20 mouse cellular contexts compared by ENCODE assay signal in genomic region chr14:61945659-61946058, GRCm38 (mm10).
DNase-seq lines count a peak whose midpoint lies in the region; ATAC-seq and TF ChIP-seq lines count a peak whose summit lies in the region.
"Had no signal": no experiment of that assay in that cellular context is flagged by ENCODE, and none has a peak within 500 bp of the region (broad histone marks: within the 10 kb centered on the region; RNA-seq: fewer than 3 reads in every experiment).

No protein-coding gene starts in this region.

- 0 out of 2 replicates have a peak, but pooled peaks have one; percentile 52 for ATAC-seq in forebrain, embryonic 16.5 days
- peak; percentile 55; the same call in 1 of the 2 replicates for ATAC-seq in intestine, embryonic 16.5 days
- ATAC-seq in intestine, postnatal 0 days = no peak
- ATAC-seq in lung, embryonic 16.5 days (ENCODE audit: low read depth) = peak; percentile 38; the same call in 1 of the 2 replicates
- ATAC-seq: inflammation-experienced regulatory T-cells, adult 6 months had no signal

- no peak for TF ChIP-seq POLR2A in lung, adult 2 months (IDR thresholded peaks at IDR 0.05; ENCODE audit: borderline replicate concordance, extremely low read depth, low read depth, low read length)

- TF ChIP-seq CTCF in intestine, postnatal 0 days (IDR thresholded peaks at IDR 0.05; ENCODE audit: low read depth) = no peak
- TF ChIP-seq CTCF in lung, adult 2 months (IDR thresholded peaks at IDR 0.05; ENCODE audit: insufficient read depth, low read length) = no peak

- DNase-seq in forebrain, embryonic 10.5 days (ENCODE audit: extremely low spot score, low spot score) = no peak
- DNase-seq in lung, adult 2 months = no peak
- DNase-seq in Muller cell, postnatal 12 days (ENCODE audit: inconsistent ontology term) = no peak
- DNase-seq: adrenal gland, adult 2 months; adrenal gland, postnatal 25 days; cerebellum, adult 11-12 months; cerebellum, adult 9-10 months; cerebellum, postnatal 25 days; gastrocnemius, adult 2 months; gastrocnemius, postnatal 25 days; kidney, adult 18-20 months had no signal

- peaks cover 7% of the 10 kb centered on the region for H3K4me1 ChIP-seq in forebrain, embryonic 16.5 days (replicated peaks; ENCODE audit: control insufficient read depth, insufficient read depth, low read length)
- peaks cover 35% of the 10 kb centered on the region for H3K4me1 ChIP-seq in forebrain, embryonic 10.5 days
- peaks cover 15% of the 10 kb centered on the region; the same call in 1 of the 2 replicates for H3K4me1 ChIP-seq in intestine, embryonic 16.5 days (ENCODE audit: control insufficient read depth, insufficient read depth, low read length)
- H3K4me1 ChIP-seq in intestine, postnatal 0 days (replicated peaks; ENCODE audit: control insufficient read depth, insufficient read depth, low read length) = no peaks in the 10 kb centered on the region
- H3K4me1 ChIP-seq in lung, embryonic 16.5 days (replicated peaks; ENCODE audit: control insufficient read depth, insufficient read depth, low read length) = peaks cover 13% of the 10 kb centered on the region; the same call in 1 of the 2 replicates
- no peaks in the 10 kb centered on the region for H3K4me1 ChIP-seq in lung, adult 2 months (ENCODE audit: control insufficient read depth, insufficient read depth, low read length)

- no peak overlapping the region for H3K4me2 ChIP-seq in forebrain, embryonic 16.5 days (ENCODE audit: low read length)
- H3K4me2 ChIP-seq in intestine, embryonic 16.5 days (ENCODE audit: low read depth, low read length) = no peak overlapping the region
- H3K4me2 ChIP-seq in intestine, postnatal 0 days (replicated peaks; ENCODE audit: low read depth) = no peak overlapping the region
- no peak overlapping the region for H3K4me2 ChIP-seq in lung, embryonic 16.5 days (ENCODE audit: low read depth, low read length)
- H3K4me2 ChIP-seq: embryonic facial prominence, embryonic 13.5 days; heart, embryonic 12.5 days; hindbrain, embryonic 15.5 days had no signal

- no peak overlapping the region for H3K9ac ChIP-seq in forebrain, embryonic 16.5 days (replicated peaks; ENCODE audit: low read depth, low read length)
- no peak overlapping the region for H3K9ac ChIP-seq in intestine, embryonic 16.5 days (ENCODE audit: low read depth, low read length)
- H3K9ac ChIP-seq in intestine, postnatal 0 days (ENCODE audit: low read depth, low read length) = no peak overlapping the region
- H3K9ac ChIP-seq in lung, embryonic 16.5 days (ENCODE audit: low read length) = no peak overlapping the region
- H3K9ac ChIP-seq: embryonic facial prominence, embryonic 13.5 days; heart, embryonic 12.5 days; hindbrain, embryonic 15.5 days had no signal

- H3K9me3 ChIP-seq in forebrain, embryonic 16.5 days (ENCODE audit: control insufficient read depth, low read length) = no peaks in the 10 kb centered on the region
- no peaks in the 10 kb centered on the region for H3K9me3 ChIP-seq in forebrain, embryonic 10.5 days
- H3K9me3 ChIP-seq in intestine, embryonic 16.5 days (ENCODE audit: control insufficient read depth, low read length) = no peaks in the 10 kb centered on the region
- no peaks in the 10 kb centered on the region for H3K9me3 ChIP-seq in intestine, postnatal 0 days (ENCODE audit: control insufficient read depth)
- H3K9me3 ChIP-seq in lung, embryonic 16.5 days (ENCODE audit: control insufficient read depth, low read length) = no peaks in the 10 kb centered on the region
- H3K9me3 ChIP-seq: embryonic facial prominence, embryonic 13.5 days; heart, embryonic 12.5 days; hindbrain, embryonic 15.5 days had no signal

- H3K36me3 ChIP-seq in forebrain, embryonic 16.5 days (ENCODE audit: control insufficient read depth, insufficient read depth) = no peaks in the 10 kb centered on the region
- H3K36me3 ChIP-seq in forebrain, embryonic 10.5 days (replicated peaks) = no peaks in the 10 kb centered on the region
- H3K36me3 ChIP-seq in intestine, embryonic 16.5 days (ENCODE audit: control insufficient read depth, insufficient read depth, low read length) = no peaks in the 10 kb centered on the region
- no peaks in the 10 kb centered on the region for H3K36me3 ChIP-seq in intestine, postnatal 0 days (ENCODE audit: control insufficient read depth, insufficient read depth)
- no peaks in the 10 kb centered on the region for H3K36me3 ChIP-seq in lung, embryonic 16.5 days (ENCODE audit: control insufficient read depth, insufficient read depth, low read length)
- H3K36me3 ChIP-seq: embryonic facial prominence, embryonic 13.5 days; heart, embryonic 12.5 days; hindbrain, embryonic 15.5 days had no signal

- H3K27me3 ChIP-seq in forebrain, embryonic 16.5 days (replicated peaks; ENCODE audit: control insufficient read depth, insufficient read depth, low read length) = no peaks in the 10 kb centered on the region
- H3K27me3 ChIP-seq in forebrain, embryonic 10.5 days (ENCODE audit: poor library complexity, severe bottlenecking) = no peaks in the 10 kb centered on the region
- no peaks in the 10 kb centered on the region for H3K27me3 ChIP-seq in intestine, embryonic 16.5 days (replicated peaks; ENCODE audit: control insufficient read depth, insufficient read depth, low read length)
- H3K27me3 ChIP-seq in intestine, postnatal 0 days (replicated peaks; ENCODE audit: control insufficient read depth, insufficient read depth, low read length) = no peaks in the 10 kb centered on the region
- H3K27me3 ChIP-seq in lung, embryonic 16.5 days (ENCODE audit: control insufficient read depth, insufficient read depth, low read depth, low read length) = no peaks in the 10 kb centered on the region
- H3K27me3 ChIP-seq: CH12.LX; embryonic facial prominence, embryonic 13.5 days; heart, embryonic 12.5 days; hindbrain, embryonic 15.5 days had no signal

- WGBS in forebrain, embryonic 16.5 days = 14% methylated on average over 5 of the region's 5 CpGs
- 52% methylated on average over 5 of the region's 5 CpGs for WGBS in forebrain, embryonic 10.5 days
- 37% methylated on average over 5 of the region's 5 CpGs for WGBS in intestine, embryonic 16.5 days
- WGBS in intestine, postnatal 0 days = 46% methylated on average over 5 of the region's 5 CpGs
- 34% methylated on average over 4 of the region's 5 CpGs for WGBS in lung, embryonic 16.5 days
- 34% methylated on average over 5 of the region's 5 CpGs for WGBS in lung, adult 2 months

- no peak overlapping the region for H3K27ac ChIP-seq in forebrain, embryonic 16.5 days (ENCODE audit: low read length)
- H3K27ac ChIP-seq in forebrain, embryonic 10.5 days = no peak overlapping the region
- no peak overlapping the region for H3K27ac ChIP-seq in intestine, embryonic 16.5 days (ENCODE audit: low read length)
- H3K27ac ChIP-seq in intestine, postnatal 0 days (ENCODE audit: low read depth, low read length) = no peak overlapping the region
- H3K27ac ChIP-seq in lung, embryonic 16.5 days (ENCODE audit: low read length) = no peak overlapping the region
- H3K27ac ChIP-seq: embryonic facial prominence, embryonic 13.5 days; gastrocnemius, adult 2 months; hindbrain, embryonic 15.5 days had no signal

- H3K4me3 ChIP-seq in forebrain, embryonic 16.5 days (replicated peaks; ENCODE audit: low read length) = no peak overlapping the region
- H3K4me3 ChIP-seq in forebrain, embryonic 10.5 days = no peak overlapping the region
- no peak overlapping the region for H3K4me3 ChIP-seq in intestine, embryonic 16.5 days (ENCODE audit: low read length)
- no peak overlapping the region for H3K4me3 ChIP-seq in intestine, postnatal 0 days (ENCODE audit: low read depth, low read length)
- H3K4me3 ChIP-seq in lung, embryonic 16.5 days (ENCODE audit: low read length) = no peak overlapping the region
- no peak overlapping the region for H3K4me3 ChIP-seq in lung, adult 2 months (replicated peaks; ENCODE audit: extremely low read depth, low read depth, low read length)
- H3K4me3 ChIP-seq: embryonic facial prominence, embryonic 13.5 days; gastrocnemius, adult 2 months; heart, embryonic 12.5 days; hindbrain, embryonic 15.5 days had no signal
